Mouse (Mus musculus): ENCODE data around the gene Sorcs2.

DNA sequence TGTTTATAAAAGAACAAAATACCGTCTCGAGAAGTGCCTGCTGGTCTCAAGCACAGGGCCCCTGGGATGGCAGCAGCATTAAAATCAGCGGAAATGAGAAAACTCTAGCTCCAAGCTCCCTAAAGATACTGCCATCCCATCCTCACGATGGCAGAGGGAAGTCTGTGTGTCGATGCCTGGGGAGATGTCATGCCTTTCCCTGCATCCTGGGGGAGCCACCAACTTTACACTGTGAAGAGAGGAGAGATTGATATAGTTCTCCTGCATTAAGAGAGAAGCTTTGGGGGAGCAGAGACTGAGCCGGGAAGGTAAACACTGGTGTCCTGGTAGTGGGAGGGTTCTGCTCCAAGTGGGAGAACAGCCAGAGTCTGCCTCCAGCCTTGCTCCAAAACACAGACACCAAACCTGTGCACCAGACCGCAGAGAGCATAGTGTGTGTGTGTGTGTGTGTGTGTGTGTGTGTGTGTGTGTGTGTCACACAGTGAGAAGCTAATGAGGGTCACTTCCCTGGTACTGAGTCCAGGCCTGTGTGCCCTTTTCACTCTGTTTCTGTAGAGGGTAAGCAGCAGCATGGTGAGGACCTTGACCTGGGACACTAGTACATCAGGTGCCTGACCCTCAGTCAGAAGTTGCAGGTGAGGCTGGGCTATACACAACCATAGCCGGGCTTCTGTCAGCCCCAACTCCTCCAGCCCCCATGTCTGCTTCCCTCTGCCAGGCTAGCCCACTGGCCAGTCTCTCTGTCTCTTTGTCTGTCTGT, 211.5 kb downstream of the Sorcs2 start:
- no peak for TF ChIP-seq POLR2A (IDR thresholded peaks at IDR 0.05; ENCODE audit: control insufficient read depth, extremely low read depth, insufficient read depth, low read length, poor library complexity)
- TF ChIP-seq CTCF (IDR thresholded peaks at IDR 0.05; ENCODE audit: borderline replicate concordance, control insufficient read depth, extremely low read depth, insufficient read depth, low read length, poor library complexity) = no peak

All from thymus, adult 2 months (tissue).